Mouse (Mus musculus): ENCODE measurements around the gene Ralgps1.
"Not testable (repeated sequence)": the region's sequence is repeated elsewhere in the genome, so short reads cannot be mapped to it uniquely, and the experiment has no call there.

Gene Ralgps1

GRCm38 (mm10) chr2:33215177-33215699, 156.0 kb downstream of the Ralgps1 start:
- no peak for DNase-seq (ENCODE audit: low spot score in 2 of 2)

- not testable (repeated sequence) for DNase-seq (ENCODE audit: low spot score in 2 of 2)
Measured at GRCm38 (mm10) chr2:33211263-33211662, 160.0 kb downstream of the Ralgps1 start.

DNA sequence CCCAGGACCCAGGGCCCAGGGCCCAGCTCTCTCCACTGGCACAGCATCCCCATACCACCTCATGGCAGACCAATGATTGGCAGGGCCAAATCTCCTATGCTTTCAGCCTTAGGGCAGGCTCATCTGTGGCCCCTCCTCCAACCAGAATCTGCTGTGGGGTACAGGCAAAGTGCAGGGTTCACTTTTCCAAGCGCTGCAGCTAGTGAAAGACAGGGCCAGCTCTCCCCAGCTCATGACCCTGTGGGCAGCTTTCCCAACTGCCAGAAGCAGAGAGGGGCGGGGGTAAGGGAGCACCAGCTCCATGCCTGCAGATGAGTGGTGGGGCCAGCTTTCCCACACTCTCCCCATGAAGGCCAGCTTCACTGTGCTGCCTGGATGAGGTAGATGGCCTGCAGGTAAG, 160.4 kb downstream of the Ralgps1 start:
- DNase-seq (ENCODE audit: low spot score in 2 of 2): no peak

DNA sequence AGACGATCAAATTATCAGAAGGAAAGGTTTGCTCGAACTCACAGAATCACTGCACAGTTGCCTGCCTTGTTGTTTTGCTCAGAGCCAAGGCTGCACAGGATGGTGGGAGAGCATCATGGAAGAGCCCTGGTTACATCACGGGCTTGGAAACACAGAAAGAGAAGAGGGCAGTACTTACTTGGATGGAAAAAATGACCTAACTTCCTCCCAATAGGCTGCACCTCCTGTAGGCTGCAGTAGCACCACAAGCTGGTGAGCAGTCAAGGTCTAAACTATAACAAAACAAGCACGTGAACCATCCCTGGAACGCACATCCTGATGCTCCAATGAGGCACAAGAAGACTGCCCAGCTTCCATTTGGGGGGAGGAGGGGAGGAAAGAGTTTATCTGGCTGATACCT, 163.2 kb downstream of the Ralgps1 start:
- no peak for DNase-seq (ENCODE audit: low spot score in 2 of 2)

DNA sequence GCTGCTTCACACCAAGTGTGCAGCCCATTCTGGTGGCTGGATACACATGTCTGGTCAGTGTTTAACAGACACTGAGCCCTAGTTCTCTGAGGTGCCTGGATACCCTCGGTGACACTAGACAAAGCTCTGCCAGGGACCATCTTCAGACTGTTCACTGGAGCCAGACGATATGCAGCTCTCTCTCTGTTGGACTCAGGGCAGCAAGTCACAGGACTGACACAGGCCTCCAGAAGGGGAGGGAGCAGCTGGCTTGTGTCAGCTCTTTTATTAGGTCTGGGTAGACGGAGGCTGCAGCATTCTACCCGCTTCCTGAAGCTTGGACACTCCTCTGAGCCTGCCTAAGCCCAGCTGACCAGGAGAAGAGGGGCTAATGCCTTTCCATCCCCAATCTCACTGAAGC, 164.2 kb downstream of the Ralgps1 start:
- no peak for DNase-seq (ENCODE audit: low spot score in 2 of 2)

- DNase-seq (ENCODE audit: low spot score in 2 of 2): no peak
Measured at GRCm38 (mm10) chr2:33205939-33206525, 165.3 kb downstream of the Ralgps1 start.

GRCm38 (mm10) chr2:33204980-33205379, 166.3 kb downstream of the Ralgps1 start:
- DNase-seq (ENCODE audit: low spot score in 2 of 2): no peak

DNA sequence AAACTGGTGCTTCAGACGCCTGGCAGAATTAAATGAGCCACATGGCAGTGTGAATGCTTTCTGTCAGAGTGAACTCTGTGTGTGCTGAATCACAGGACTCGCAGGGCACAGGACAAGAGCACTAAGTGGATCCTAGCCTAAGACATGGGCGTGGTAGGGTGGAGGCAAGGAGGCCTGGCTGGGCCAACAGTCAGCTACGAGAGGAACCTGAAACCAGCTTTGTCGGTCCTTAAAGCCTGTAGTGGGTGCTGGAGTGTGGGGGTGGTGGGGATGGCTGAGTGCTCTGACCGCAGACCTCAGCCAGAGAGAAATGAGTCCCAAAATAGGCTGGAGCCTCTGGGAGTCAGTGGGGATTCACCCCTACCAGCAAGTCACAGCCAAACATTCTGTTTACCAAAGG, 168.0 kb downstream of the Ralgps1 start:
- no peak for DNase-seq (ENCODE audit: low spot score in 2 of 2)

GRCm38 (mm10) chr2:33200368-33201068, 170.8 kb downstream of the Ralgps1 start:
- DNase-seq (ENCODE audit: low spot score in 2 of 2): no peak

- DNase-seq (ENCODE audit: low spot score in 2 of 2): no peak
Measured at GRCm38 (mm10) chr2:33189976-33190375, 181.3 kb downstream of the Ralgps1 start.

- DNase-seq (ENCODE audit: low spot score in 2 of 2): no peak
Measured at GRCm38 (mm10) chr2:33188925-33189670, 182.2 kb downstream of the Ralgps1 start.

DNA sequence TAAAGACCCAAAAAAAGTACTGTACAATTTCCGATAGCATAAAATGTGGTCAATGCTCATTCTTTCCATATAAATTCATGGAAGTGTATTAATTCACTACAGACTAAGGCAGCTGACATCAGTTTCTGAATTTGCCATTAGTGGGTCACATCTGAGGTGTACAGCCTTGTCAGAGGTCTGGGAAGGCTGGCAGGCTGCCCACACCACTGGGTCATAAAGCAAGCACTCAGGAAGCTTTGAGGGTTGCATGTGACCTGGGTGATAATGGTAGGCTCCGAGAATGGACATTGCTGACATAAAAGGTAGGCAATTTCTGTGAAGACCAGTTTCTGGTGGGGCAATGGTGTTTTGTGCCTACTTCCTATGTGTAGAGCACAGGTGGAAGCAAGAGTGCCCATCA, 183.4 kb downstream of the Ralgps1 start:
- DNase-seq (ENCODE audit: low spot score in 2 of 2): no peak

- DNase-seq (ENCODE audit: low spot score in 2 of 2): no peak
Measured at GRCm38 (mm10) chr2:33186505-33186904, 184.8 kb downstream of the Ralgps1 start.

DNA sequence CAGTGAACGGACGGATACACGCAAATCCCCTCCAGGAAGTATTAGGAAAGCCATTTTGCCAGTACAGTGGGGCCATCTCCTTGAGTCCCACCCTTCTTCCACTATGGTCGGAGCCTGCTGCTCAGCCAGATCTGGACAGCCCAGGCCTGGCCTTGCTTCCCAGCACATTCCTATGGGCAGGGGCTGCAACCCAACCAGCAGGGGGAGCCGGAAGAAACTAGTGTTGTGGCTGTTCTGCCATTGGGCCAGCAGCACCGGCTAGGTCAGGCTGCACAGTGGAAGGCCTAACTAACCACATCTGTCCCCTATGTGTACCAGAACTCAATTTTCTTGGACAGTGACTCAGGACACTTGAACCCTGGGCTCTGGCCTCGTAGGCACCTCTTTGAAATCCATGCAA, 186.0 kb downstream of the Ralgps1 start:
- no peak for DNase-seq (ENCODE audit: low spot score in 2 of 2)

- no peak for DNase-seq (ENCODE audit: low spot score in 2 of 2)
Measured at GRCm38 (mm10) chr2:33184641-33185040, 186.6 kb downstream of the Ralgps1 start.

GRCm38 (mm10) chr2:33183321-33183720, 188.0 kb downstream of the Ralgps1 start:
- no peak for DNase-seq (ENCODE audit: low spot score in 2 of 2)

DNA sequence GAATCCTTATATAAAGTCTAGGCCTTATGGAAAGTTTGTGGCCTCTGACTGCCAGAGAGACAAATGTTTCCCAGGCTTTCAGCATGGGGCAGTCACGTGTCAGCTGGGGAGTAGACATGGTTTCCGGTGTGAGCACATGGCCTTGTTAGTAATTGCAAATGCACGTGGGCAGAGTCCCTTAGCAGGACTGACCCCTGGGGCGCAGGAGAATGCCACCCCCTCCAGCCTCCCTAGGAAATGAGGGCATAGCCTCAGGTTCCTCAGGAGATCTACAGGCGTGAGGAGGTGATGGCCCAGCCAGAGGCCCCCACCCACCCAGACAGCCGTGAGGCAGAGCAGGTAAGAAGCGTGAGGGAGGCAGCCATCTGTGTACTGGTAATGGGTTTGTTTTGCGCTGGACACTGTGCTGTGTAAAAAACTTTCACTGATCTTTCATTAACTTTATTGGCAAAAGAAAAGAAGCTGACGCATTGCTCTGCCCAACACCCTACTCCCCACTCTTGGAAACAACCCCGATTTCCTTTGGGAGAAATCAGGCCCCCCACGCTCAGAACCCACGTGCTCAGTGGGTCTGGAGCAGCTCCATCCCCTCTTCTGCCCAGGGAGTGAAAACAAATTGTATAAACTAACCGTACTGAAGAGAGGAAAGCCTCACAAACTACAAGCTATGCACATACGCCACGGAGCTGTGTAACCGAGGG, 191.2 kb downstream of the Ralgps1 start:
- no peak for DNase-seq (ENCODE audit: low spot score in 2 of 2)

- no peak for DNase-seq (ENCODE audit: low spot score in 2 of 2)
Measured at GRCm38 (mm10) chr2:33179171-33179929, 191.9 kb downstream of the Ralgps1 start.

DNA sequence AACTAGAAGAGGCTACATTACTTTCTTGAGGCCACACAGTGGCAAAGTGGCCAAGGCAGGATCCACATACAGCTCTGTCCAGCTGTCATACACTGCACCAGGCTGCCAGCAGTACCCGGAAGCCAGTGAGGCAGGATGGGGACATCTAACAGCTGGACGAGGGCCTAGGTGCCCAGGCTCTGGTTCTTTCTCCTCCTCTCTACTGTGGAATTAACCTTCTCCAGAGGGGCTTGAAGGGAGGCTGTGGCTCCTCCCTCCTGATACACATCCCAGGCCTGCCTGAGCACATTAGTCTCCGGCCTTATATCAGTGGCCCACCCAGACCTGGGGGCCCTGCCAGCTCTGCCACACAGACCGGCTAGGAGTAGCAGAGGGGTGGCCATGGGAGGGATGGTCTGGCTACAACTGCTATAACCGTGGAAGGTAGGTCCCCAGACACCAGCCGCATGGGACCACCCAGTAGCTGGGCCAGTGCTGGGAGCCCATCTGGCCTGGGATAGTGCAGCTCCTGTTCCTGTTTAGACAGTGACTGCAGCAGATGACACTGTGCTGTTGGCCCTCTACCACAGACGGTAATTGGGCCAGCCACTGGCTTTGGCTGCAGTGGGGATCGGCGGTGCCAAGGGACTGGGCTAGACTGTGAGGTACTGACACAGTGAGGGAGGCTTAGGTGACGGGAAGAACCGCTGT, 192.9 kb downstream of the Ralgps1 start:
- DNase-seq (ENCODE audit: low spot score in 2 of 2): no peak

DNA sequence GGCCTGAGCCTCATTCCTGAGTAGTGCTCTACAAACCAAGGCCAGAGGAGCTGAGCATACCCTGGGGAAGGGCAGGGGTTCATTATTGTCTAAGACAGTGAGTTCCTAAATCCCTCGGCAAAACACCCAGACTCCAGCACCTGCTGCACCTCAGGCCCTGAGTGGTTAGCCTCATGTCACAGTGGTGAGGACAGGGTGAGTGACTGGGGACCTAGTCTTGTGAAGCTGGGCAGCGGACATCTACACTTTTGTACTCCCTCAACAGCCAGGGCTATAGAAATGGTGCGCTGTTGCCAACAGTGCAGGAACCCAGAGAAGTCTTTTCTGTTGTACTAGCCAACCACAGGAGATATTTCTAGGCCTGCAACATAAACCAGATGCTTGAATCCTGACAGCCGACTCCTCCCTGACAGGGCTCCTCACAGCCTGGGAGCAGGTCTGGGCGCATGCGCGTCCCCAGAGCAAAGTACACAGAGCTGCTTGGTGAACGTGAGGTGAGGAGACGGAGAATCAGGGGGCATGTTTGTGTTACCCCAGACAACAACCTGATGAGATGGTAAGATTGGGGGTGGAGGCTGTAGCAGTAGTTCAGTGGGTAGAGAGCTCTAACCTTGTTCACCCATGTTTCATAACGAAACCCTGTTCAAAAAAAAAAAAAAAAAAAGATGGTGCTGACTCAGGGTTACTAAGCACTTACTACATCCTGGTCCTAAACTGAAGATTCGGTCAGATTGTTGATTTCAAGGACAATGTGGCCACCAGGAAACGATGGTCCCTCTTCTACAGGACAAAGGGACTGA, 193.6 kb downstream of the Ralgps1 start:
- DNase-seq (ENCODE audit: low spot score in 2 of 2): no peak
